Mouse (Mus musculus) CH12.LX (cell line): Measurements from ENCODE around the gene Cnr2.
A peak's percentile ranks its signal among the peaks of the same experiment; 100 is the strongest.

Source experiments
- CTCF ChIP-seq, 2 experiments: IDR thresholded peaks in 1 of 2; conservative IDR thresholded peaks in 1 of 2; 2 replicates each; pipeline ENCODE4 v1.5.1; 2011 to 2012; ENCODE audit warnings: low read depth in 2 of 2, low read length in 2 of 2, improper control_type of control experiment in 1 of 2, inconsistent platforms in 1 of 2, mild to moderate bottlenecking in 1 of 2, moderate library complexity in 1 of 2
- E2F4 ChIP-seq: IDR thresholded peaks from 2 replicates; pipeline ENCODE4 v1.6.1; 2011; ENCODE audit warnings: low read depth, low read length, improper control_type of control experiment; ENCODE audit not compliant: insufficient replicate concordance
- GABPA ChIP-seq: IDR thresholded peaks from 2 replicates; pipeline ENCODE4 v1.6.1; 2012; ENCODE audit warnings: low read depth, low read length, improper control_type of control experiment, inconsistent platforms; ENCODE audit not compliant: insufficient replicate concordance
- HCFC1 ChIP-seq: IDR thresholded peaks from 2 replicates; pipeline ENCODE4 v1.6.1; 2012; ENCODE audit warnings: low read depth, mild to moderate bottlenecking, inconsistent platforms, low read length, improper control_type of control experiment
- JUN ChIP-seq: IDR thresholded peaks from 2 replicates; pipeline ENCODE4 v1.6.1; 2011; ENCODE audit warnings: low read depth, mild to moderate bottlenecking, low read length, improper control_type of control experiment, moderate library complexity; ENCODE audit not compliant: insufficient read depth
- KAT2A ChIP-seq: IDR thresholded peaks from 2 replicates; pipeline ENCODE4 v1.6.1; 2012; ENCODE audit warnings: low read length, improper control_type of control experiment, inconsistent platforms; ENCODE audit not compliant: insufficient replicate concordance
- NELFE ChIP-seq: IDR thresholded peaks from 2 replicates; pipeline ENCODE4 v1.6.1; 2011; ENCODE audit warnings: low read depth, low read length, improper control_type of control experiment
- POLR2A ChIP-seq: IDR thresholded peaks from 2 replicates; pipeline ENCODE4 v1.6.1; 2011; ENCODE audit warnings: low read depth, mild to moderate bottlenecking, improper control_type of control experiment, low read length
- UBTF ChIP-seq: IDR thresholded peaks from 2 replicates; pipeline ENCODE4 v1.6.1; 2012; ENCODE audit warnings: low read depth, mild to moderate bottlenecking, inconsistent platforms, low read length, improper control_type of control experiment, moderate library complexity
- USF1 ChIP-seq: IDR thresholded peaks from 2 replicates; pipeline ENCODE4 v1.6.1; 2014; ENCODE audit warnings: low read depth, mild to moderate bottlenecking, inconsistent platforms, low read length, improper control_type of control experiment
- ZNF384 ChIP-seq: IDR thresholded peaks from 2 replicates; pipeline ENCODE4 v1.6.1; 2012; ENCODE audit warnings: low read depth, low read length, improper control_type of control experiment, inconsistent platforms

DNA sequence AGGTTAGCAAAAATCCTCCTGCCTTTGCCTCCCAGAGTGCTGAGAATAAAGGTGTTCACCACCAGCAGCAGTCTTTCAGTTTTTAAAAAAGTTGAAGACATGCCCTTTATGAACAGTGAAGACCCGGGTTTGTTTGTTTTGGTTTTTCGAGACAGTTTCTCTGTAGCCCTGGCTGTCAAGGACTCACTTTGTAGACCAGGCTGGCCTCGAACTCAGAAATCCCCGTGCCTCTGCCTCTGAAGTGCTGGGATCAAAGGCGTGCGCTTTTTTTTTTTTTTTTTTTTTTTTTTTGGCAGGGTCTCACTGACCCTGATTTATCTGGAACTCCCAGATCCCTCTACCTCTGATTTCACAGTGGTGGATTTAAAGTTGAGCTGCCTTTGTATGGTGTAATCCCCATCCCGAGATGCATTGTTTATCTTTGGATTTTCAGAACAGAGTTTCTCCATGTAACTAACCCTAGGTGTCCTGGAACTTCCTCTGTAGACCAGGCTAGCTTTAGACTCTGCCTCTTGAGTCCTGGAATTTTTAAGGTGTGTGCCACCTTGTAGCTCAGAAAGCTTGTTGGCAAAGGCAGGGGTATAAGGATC lies 37.5 kb upstream of the Cnr2 start:
- no peak for TF ChIP-seq USF1
- peak; percentile 31; the same call in 1 of the 2 replicates for TF ChIP-seq ZNF384
- TF ChIP-seq HCFC1 = no peak
- TF ChIP-seq E2F4 = no peak
- no peak for TF ChIP-seq KAT2A
- TF ChIP-seq CTCF (conservative IDR thresholded peaks at IDR 0.05 in 1 of 2, IDR thresholded peaks at IDR 0.05 in 1 of 2; ENCODE audit: low read depth in 2 of 2, low read length in 2 of 2) = no peak
- TF ChIP-seq JUN = no peak
- no peak for TF ChIP-seq UBTF
- TF ChIP-seq POLR2A = no peak
- TF ChIP-seq GABPA = no peak
- TF ChIP-seq NELFE = no peak
